Mouse (Mus musculus): ENCODE measurements around the gene Hsd17b12. TPM values are rescaled to one million over a fixed set of nuclear protein-coding genes. Genes with fewer than 3 reads are reported as not detected.

Gene Hsd17b12
- total RNA-seq (2014; rRNA removed) (62.0 and 71.4 TPM in 2 replicates), polyA plus RNA-seq (2015; fragmentation: Nextera tagmentation; extraction: Ambion mirVana) (141 and 153 TPM in 2 replicates)

DNA sequence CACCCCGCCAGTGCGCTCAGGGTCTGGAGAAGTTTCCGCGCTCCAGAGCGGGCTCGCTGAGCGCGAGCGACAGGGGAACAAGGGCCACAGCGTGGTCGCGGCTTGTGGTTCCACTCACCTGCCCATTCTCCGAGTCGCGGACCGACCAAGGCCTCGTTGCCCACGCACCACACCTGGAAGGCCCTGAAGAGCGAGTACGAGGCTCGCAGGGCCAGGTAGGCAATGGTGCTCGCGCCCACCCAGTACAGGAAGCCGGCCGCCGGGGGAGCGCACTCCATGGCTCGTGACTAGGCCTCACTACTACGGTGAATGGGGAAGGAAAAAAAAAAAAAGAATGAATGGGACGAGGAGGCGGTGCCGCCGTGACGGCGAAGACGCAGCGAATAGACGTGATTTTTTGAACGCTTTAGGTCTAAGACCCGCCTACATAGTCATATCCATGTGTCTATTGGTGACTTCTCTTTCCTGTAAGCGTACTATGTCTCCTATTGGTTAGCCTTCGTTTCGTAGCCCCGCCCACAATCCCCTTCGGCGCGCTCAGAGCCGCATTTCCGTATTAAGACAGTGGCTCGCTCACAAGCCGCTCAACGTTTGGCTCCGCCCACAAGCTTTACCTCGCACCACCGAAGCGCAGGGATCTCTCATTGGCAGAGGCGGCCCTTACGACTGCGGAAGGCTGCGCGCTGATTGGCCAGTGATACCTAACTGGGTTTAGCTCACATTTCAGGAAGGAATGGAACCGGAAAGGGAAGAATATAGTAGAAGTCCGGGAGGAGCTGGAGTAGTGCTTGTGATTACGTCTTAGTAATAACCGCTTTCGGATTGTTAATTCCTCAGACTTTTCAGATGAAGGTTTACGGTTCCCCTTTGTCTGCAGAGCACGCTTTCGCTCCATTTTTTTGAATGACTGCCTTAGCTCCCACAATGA lies at the start of gene Hsd17b12:
TSS of gene Hsd17b12 (minus strand) at position 373 of the 928 bp plus-strand sequence.
- Histone ChIP-seq H3K27ac (ENCODE audit: low read depth, low read length) (peak within 1 kb of the TSS; percentile 84), H3K4me3 (ENCODE audit: low read depth, low read length) (peak within 1 kb of the TSS; percentile 93), H3K9me3 (ENCODE audit: low read length) (no peaks in the 10 kb centered on the region), H3K4me2 (ENCODE audit: low read depth, low read length, poor library complexity, severe bottlenecking) (peak within 1 kb of the TSS; percentile 61), H3K27me3 (ENCODE audit: insufficient read depth, low read length) (no peaks in the 10 kb centered on the region), H3K4me1 (ENCODE audit: insufficient read depth, low read length) (no peaks in the 10 kb centered on the region; the same call in 1 of the 2 replicates), H3K36me3 (ENCODE audit: insufficient read depth, low read length) (no peaks in the 10 kb centered on the region), H3K9ac (replicated peaks; ENCODE audit: low read length, poor library complexity, severe bottlenecking) (peak within 1 kb of the TSS; percentile 83)
- ATAC-seq (ENCODE audit: low FRiP score) = peak; percentile 100
- DNase-seq (ENCODE audit: low spot score) = peak; percentile 100
- WGBS = under 1% methylated on average over 69 of the region's 69 CpGs
- peak; percentile 23 for TF ChIP-seq CTCF (IDR thresholded peaks at IDR 0.05)

DNA sequence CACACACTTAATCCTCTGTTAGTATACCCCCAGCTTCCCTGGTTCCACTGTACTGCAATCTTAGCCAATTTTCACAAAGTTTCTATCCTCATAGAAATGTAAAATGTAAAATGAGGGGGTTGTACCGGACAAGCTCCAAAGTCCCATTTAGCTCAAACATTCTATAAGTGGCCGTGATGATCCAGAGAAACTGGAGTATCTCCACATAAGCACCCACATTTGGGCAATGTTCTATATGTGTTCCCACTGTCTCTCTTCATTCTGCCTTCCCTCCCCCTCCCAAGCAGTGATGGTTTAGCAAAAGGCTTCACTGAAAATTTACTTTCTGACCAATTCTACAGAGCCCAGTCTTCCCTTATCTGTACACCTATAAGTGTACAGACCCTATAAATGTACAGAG lies 27.1 kb upstream of the Hsd17b12 start:
- H3K4me3 ChIP-seq (ENCODE audit: low read depth, low read length) = no peak overlapping the region
- H3K27me3 ChIP-seq (ENCODE audit: insufficient read depth, low read length) = no peaks in the 10 kb centered on the region
- no peaks in the 10 kb centered on the region for H3K4me1 ChIP-seq (ENCODE audit: insufficient read depth, low read length)
- no peaks in the 10 kb centered on the region for H3K36me3 ChIP-seq (ENCODE audit: insufficient read depth, low read length)
- ATAC-seq (ENCODE audit: low FRiP score) (no peak), DNase-seq (ENCODE audit: low spot score) (no peak)
- 84% methylated on average over 2 of the region's 2 CpGs for WGBS
- H3K9ac ChIP-seq (replicated peaks; ENCODE audit: low read length, poor library complexity, severe bottlenecking) = no peak overlapping the region
- TF ChIP-seq CTCF (IDR thresholded peaks at IDR 0.05) = no peak
- no peaks in the 10 kb centered on the region for H3K9me3 ChIP-seq (ENCODE audit: low read length)
- H3K4me2 ChIP-seq (ENCODE audit: low read depth, low read length, poor library complexity, severe bottlenecking) = no peak overlapping the region
- no peak overlapping the region for H3K27ac ChIP-seq (ENCODE audit: low read depth, low read length)

DNA sequence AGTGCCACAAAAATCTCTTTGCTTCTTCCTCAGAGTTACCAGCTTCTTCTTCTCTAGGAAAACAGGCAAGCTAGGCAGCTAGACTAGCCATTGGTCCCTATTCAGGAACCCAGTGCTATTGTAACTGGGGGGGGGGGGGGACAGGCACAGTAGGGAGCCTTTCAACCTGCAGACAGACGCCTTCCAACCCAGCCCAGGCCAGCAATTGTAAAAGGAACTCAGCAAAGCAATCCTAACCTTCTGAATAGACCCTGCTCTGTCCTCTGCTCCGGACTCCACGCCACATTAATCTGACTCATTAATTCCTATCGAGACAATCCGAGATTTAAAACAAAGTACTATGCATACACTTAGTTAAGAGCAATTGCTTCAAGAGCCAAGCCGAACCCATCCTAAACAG lies 26.4 kb upstream of the Hsd17b12 start:
- Histone ChIP-seq H3K9me3 (ENCODE audit: low read length) (no peaks in the 10 kb centered on the region), H3K4me2 (ENCODE audit: low read depth, low read length, poor library complexity, severe bottlenecking) (no peak overlapping the region), H3K27ac (ENCODE audit: low read depth, low read length) (no peak overlapping the region), H3K4me1 (ENCODE audit: insufficient read depth, low read length) (no peaks in the 10 kb centered on the region), H3K4me3 (ENCODE audit: low read depth, low read length) (no peak overlapping the region), H3K27me3 (ENCODE audit: insufficient read depth, low read length) (no peaks in the 10 kb centered on the region), H3K36me3 (ENCODE audit: insufficient read depth, low read length) (no peaks in the 10 kb centered on the region), H3K9ac (replicated peaks; ENCODE audit: low read length, poor library complexity, severe bottlenecking) (no peak overlapping the region)
- ATAC-seq (ENCODE audit: low FRiP score) (no peak), DNase-seq (ENCODE audit: low spot score) (no peak)
- 4% methylated on average over 6 of the region's 6 CpGs for WGBS
- no peak for TF ChIP-seq CTCF (IDR thresholded peaks at IDR 0.05)

DNA sequence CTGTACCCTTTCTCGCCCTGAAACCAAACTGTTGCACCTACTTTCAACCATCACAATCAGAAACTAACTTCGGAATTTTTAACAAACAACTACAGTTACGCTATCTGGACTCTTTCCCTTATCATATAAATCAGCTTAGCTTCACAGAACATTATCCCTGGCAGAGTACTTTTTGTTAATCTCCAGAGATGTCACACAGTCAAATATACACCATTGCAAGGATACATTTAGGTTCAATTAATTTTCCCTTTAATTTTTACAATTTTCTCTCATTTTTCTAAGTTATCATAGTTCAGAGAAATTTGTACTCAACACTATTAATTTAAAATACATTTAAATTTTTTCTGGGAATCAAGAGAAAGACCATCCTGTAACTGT lies 21.3 kb upstream of the Hsd17b12 start:
- Histone ChIP-seq H3K9ac (replicated peaks; ENCODE audit: low read length, poor library complexity, severe bottlenecking) (no peak overlapping the region), H3K27ac (ENCODE audit: low read depth, low read length) (no peak overlapping the region), H3K4me3 (ENCODE audit: low read depth, low read length) (peak overlapping the region; percentile 43), H3K9me3 (ENCODE audit: low read length) (no peaks in the 10 kb centered on the region), H3K36me3 (ENCODE audit: insufficient read depth, low read length) (no peaks in the 10 kb centered on the region), H3K4me2 (ENCODE audit: low read depth, low read length, poor library complexity, severe bottlenecking) (peak overlapping the region; percentile 40), H3K27me3 (ENCODE audit: insufficient read depth, low read length) (no peaks in the 10 kb centered on the region), H3K4me1 (ENCODE audit: insufficient read depth, low read length) (peaks cover 4% of the 10 kb centered on the region; the same call in 1 of the 2 replicates)
- no peak for TF ChIP-seq CTCF (IDR thresholded peaks at IDR 0.05)
- peak; percentile 20; the same call in 1 of the 2 replicates for ATAC-seq (ENCODE audit: low FRiP score)
- DNase-seq (ENCODE audit: low spot score) = no peak
- 1% methylated on average over 3 of the region's 3 CpGs for WGBS

DNA sequence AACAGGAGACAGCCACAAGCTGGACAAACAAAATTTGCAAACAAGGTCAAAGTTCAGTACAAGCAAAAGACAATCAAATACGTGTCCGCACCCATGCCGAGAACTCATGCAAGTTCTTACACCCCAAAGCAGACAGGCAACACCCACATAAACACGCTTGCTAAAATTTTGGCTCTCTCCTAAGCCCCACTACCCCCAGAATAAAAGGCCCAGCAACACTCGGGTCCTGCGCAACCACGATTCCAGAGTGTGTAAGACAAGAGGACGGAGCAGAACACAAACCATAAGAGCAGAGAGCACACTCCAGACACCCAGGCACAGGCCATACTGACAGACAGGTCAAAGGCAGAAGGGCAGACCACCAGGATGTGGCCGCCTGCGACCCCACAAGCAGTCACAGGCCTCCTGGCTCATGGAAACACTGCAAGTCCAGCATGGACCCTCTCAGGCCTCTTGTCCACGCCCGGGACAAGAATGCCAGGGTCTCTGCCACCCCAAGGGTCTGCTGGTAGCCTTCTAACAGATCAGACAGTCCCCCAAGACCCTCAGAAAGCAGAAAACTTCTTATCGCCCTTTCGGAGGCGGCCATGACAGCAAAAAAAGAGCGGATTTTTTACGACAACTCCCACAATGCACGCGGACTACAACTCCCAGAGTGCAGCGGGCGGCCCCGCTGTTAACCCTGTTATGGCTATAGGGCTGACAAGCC lies 20.7 kb upstream of the Hsd17b12 start:
- Histone ChIP-seq H3K27ac (ENCODE audit: low read depth, low read length) (no peak overlapping the region), H3K4me3 (ENCODE audit: low read depth, low read length) (peak overlapping the region; percentile 43), H3K4me2 (ENCODE audit: low read depth, low read length, poor library complexity, severe bottlenecking) (peak overlapping the region; percentile 65), H3K27me3 (ENCODE audit: insufficient read depth, low read length) (no peaks in the 10 kb centered on the region), H3K9ac (replicated peaks; ENCODE audit: low read length, poor library complexity, severe bottlenecking) (peak overlapping the region; percentile 44), H3K9me3 (ENCODE audit: low read length) (no peaks in the 10 kb centered on the region), H3K4me1 (ENCODE audit: insufficient read depth, low read length) (peaks cover 4% of the 10 kb centered on the region; the same call in 1 of the 2 replicates), H3K36me3 (ENCODE audit: insufficient read depth, low read length) (no peaks in the 10 kb centered on the region)
- WGBS = 1% methylated on average over 22 of the region's 22 CpGs
- ATAC-seq (ENCODE audit: low FRiP score) = peak; percentile 97
- TF ChIP-seq CTCF (IDR thresholded peaks at IDR 0.05) = no peak
- DNase-seq (ENCODE audit: low spot score) = peak; percentile 95
